In the genomic region with DNA sequence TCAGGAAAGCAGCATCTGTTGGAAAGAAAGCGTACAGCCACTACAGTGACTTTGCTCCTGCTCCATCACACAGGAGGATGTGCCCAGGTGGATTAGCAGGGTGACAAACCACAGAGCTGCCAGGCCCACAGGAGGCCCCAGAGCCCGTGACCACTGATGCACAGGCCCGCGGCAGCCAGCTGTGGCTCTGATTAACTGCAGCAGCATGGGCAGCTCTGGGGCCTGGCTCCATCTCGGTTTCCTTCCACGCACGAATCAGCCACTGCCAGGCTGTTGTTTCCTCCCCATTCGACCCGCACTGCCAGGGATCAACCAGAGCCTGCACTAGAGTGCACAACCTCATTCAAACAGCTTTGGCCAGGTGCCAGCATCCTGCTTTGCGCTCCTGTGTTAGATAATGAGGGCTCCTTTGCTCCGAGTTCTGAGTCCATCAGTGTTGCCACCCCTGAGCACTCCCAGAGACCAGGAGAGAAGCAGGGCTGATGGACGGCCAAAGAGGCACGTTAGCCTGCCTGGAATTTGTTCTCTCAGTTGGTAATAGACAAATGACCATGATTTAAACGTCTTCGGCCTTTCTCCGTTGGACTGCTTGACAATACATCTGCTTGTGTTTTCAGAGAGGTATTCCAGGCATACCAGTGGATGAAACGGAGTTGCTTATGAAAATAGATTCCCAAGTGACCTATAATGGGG, we compare ENCODE assay signal across 7 mouse cellular contexts.
A peak's percentile ranks its signal among the peaks of the same experiment; 100 is the strongest.
DNase-seq lines count a peak whose midpoint lies in the region; ATAC-seq and TF ChIP-seq lines count a peak whose summit lies in the region.

No protein-coding gene starts in this region.

- H3K9ac ChIP-seq in ES-E14 (ENCODE audit: insufficient read depth, low read depth, low read length, poor library complexity, severe bottlenecking): no peak overlapping the region
- H3K9ac ChIP-seq in embryonic facial prominence, embryonic 14.5 days (ENCODE audit: low read depth, low read length): no peak overlapping the region
- no peak overlapping the region for H3K9ac ChIP-seq in stomach, embryonic 16.5 days (ENCODE audit: low read length)

- peak overlapping the region; percentile 48 for H3K4me2 ChIP-seq in embryonic facial prominence, embryonic 14.5 days (ENCODE audit: low read depth, low read length)
- peak overlapping the region; percentile 8; the same call in 1 of the 2 replicates for H3K4me2 ChIP-seq in stomach, embryonic 16.5 days (ENCODE audit: low read depth, low read length)

- H3K27me3 ChIP-seq in embryonic facial prominence, embryonic 14.5 days (replicated peaks; ENCODE audit: control insufficient read depth, insufficient read depth, low read length): no peaks in the 10 kb centered on the region
- H3K27me3 ChIP-seq in midbrain, embryonic 10.5 days (ENCODE audit: low read depth, poor library complexity, severe bottlenecking): no peaks in the 10 kb centered on the region; the same call in 1 of the 2 replicates
- no peaks in the 10 kb centered on the region for H3K27me3 ChIP-seq in stomach, embryonic 16.5 days (ENCODE audit: control insufficient read depth, insufficient read depth, low read length)

- in situ Hi-C loops in ES-E14 (cut with MboI; ENCODE audit: low sequenced_read_pairs in 2 of 2, unreplicated experiment in 2 of 2): no loop called here

- peak; percentile 71 for ATAC-seq in embryonic facial prominence, embryonic 14.5 days (ENCODE audit: low read depth)
- ATAC-seq in hematopoietic stem cell, adult 5-6 weeks (replicated peaks in 1 of 2; ENCODE audit: insufficient read depth in 1 of 2, low FRiP score in 2 of 2, low TSS enrichment in 1 of 2, low read depth in 1 of 2, poor library complexity in 2 of 2, severe bottlenecking in 2 of 2): peak; percentile 27 to 48; a peak in 1 of 4 replicates
- peak; percentile 69 for ATAC-seq in stomach, embryonic 16.5 days (ENCODE audit: insufficient read depth, low FRiP score)

- no peaks in the 10 kb centered on the region for H3K9me3 ChIP-seq in ES-E14 (ENCODE audit: control insufficient read depth, insufficient read depth, low read depth, low read length)
- H3K9me3 ChIP-seq in embryonic facial prominence, embryonic 14.5 days (ENCODE audit: control insufficient read depth, low read length): no peaks in the 10 kb centered on the region
- no peaks in the 10 kb centered on the region for H3K9me3 ChIP-seq in midbrain, embryonic 10.5 days (replicated peaks)
- no peaks in the 10 kb centered on the region for H3K9me3 ChIP-seq in stomach, embryonic 16.5 days (replicated peaks; ENCODE audit: control insufficient read depth, low read length)

- DNase-seq in ES-E14 (ENCODE audit: low read depth, low spot score): no peak
- DNase-seq in adrenal gland, postnatal 10 days: peak; percentile 54
- peak; percentile 83 for DNase-seq in embryonic facial prominence, embryonic 14.5 days (ENCODE audit: low spot score)
- DNase-seq in layer of hippocampus, adult 8-10 months (ENCODE audit: low spot score in 2 of 2): peak; percentile 57 to 60
- DNase-seq in midbrain, embryonic 10.5 days (ENCODE audit: low spot score): peak; percentile 52

- H3K4me1 ChIP-seq in ES-E14 (ENCODE audit: control insufficient read depth in 2 of 2, insufficient read depth in 2 of 2, low read length in 2 of 2, poor library complexity in 1 of 2): peaks cover 3 to 8% of the 10 kb centered on the region in 2 experiments; a peak in 3 of 4 replicates
- peaks cover 16% of the 10 kb centered on the region for H3K4me1 ChIP-seq in embryonic facial prominence, embryonic 14.5 days (ENCODE audit: control insufficient read depth, insufficient read depth, low read length)
- peaks cover 38% of the 10 kb centered on the region for H3K4me1 ChIP-seq in midbrain, embryonic 10.5 days
- H3K4me1 ChIP-seq in stomach, embryonic 16.5 days (ENCODE audit: control insufficient read depth, insufficient read depth, low read length): peaks cover 14% of the 10 kb centered on the region; the same call in 1 of the 2 replicates

- no peak overlapping the region for H3K27ac ChIP-seq in ES-E14 (ENCODE audit: insufficient read depth, low read depth, low read length, poor library complexity, severe bottlenecking)
- H3K27ac ChIP-seq in embryonic facial prominence, embryonic 14.5 days (replicated peaks; ENCODE audit: low read depth, low read length): peak overlapping the region; percentile 55
- peak overlapping the region; percentile 80 for H3K27ac ChIP-seq in midbrain, embryonic 10.5 days (replicated peaks)
- no peak overlapping the region for H3K27ac ChIP-seq in stomach, embryonic 16.5 days (ENCODE audit: low read length)

- H3K36me3 ChIP-seq in ES-E14 (ENCODE audit: control insufficient read depth, insufficient read depth, low read length, poor library complexity, severe bottlenecking): no peaks in the 10 kb centered on the region
- H3K36me3 ChIP-seq in embryonic facial prominence, embryonic 14.5 days (ENCODE audit: control insufficient read depth, insufficient read depth, low read length): no peaks in the 10 kb centered on the region
- H3K36me3 ChIP-seq in midbrain, embryonic 10.5 days: no peaks in the 10 kb centered on the region
- no peaks in the 10 kb centered on the region for H3K36me3 ChIP-seq in stomach, embryonic 16.5 days (ENCODE audit: control insufficient read depth, insufficient read depth, low read length)

- WGBS in embryonic facial prominence, embryonic 14.5 days: 27% methylated on average over 17 of the region's 17 CpGs
- whole genome bisulfite sequencing in midbrain, embryonic 10.5 days: 50% methylated on average over 17 of the region's 17 CpGs
- 30% methylated on average over 17 of the region's 17 CpGs for WGBS in stomach, embryonic 16.5 days

- peak overlapping the region in 1 of 2 experiments; percentile 20; a peak in 1 of 4 replicates for H3K4me3 ChIP-seq in ES-E14 (ENCODE audit: insufficient read depth in 1 of 2, low read depth in 1 of 2, low read length in 2 of 2, poor library complexity in 1 of 2, severe bottlenecking in 1 of 2)
- H3K4me3 ChIP-seq in embryonic facial prominence, embryonic 14.5 days (ENCODE audit: low read depth, low read length): peak overlapping the region; percentile 11; the same call in 1 of the 2 replicates
- no peak overlapping the region for H3K4me3 ChIP-seq in midbrain, embryonic 10.5 days
- H3K4me3 ChIP-seq in stomach, embryonic 16.5 days (replicated peaks; ENCODE audit: low read length): no peak overlapping the region

TF ChIP-seq in ES-E14, 5 proteins besides CTCF, POLR2A, EP300 and RAD21:
- TF ChIP-seq MAFK (IDR thresholded peaks at IDR 0.05; ENCODE audit: insufficient read depth, low read depth, low read length) (no peak), ZNF384 (IDR thresholded peaks at IDR 0.05; ENCODE audit: low read depth, low read length) (peak; percentile 95; the same call in 1 of the 2 replicates)

Comparison
In these comparisons a context has a peak if more than half of its experiments do, and no peak if none do; other contexts are left out.
1. H3K27ac ChIP-seq: peak in embryonic facial prominence, embryonic 14.5 days (single experiment) and midbrain, embryonic 10.5 days (single experiment); none in ES-E14 (single experiment) and stomach, embryonic 16.5 days (single experiment).
2. Peak in every context shown above with its lines, with median percentiles within 50 percentile points of each other: ATAC-seq.